Mouse (Mus musculus) limb, embryonic 11.5 days (tissue): ENCODE data around the gene Gm10401. TPM values are rescaled to one million over a fixed set of nuclear protein-coding genes. Genes with fewer than 3 reads are reported as not detected.
"Not testable (repeated sequence)": the region's sequence is repeated elsewhere in the genome, so short reads cannot be mapped to it uniquely, and the experiment has no call there.

ENCODE experiments used
- ATAC-seq: fragments of 200-750 bp; cut with Nextera tagmentation; 2 replicates; pipeline ENCODE4 v1.8.0; 2017; ENCODE audit warnings: low read depth; ENCODE audit not compliant: insufficient number of reproducible peaks, low FRiP score, low TSS enrichment
- DNase-seq: peaks from one replicate; pipeline ENCODE4 v3.0.0-alpha.2; 2015; ENCODE audit warnings: low spot score
- H3K27ac ChIP-seq: fragments of 300-500 bp; sonication (generic); replicated peaks from 2 replicates; pipeline ENCODE4 v1.5.1; 2014; ENCODE audit warnings: low read depth, mild to moderate bottlenecking, low read length
- H3K27me3 ChIP-seq: fragments of 300-500 bp; sonication (generic); 2 replicates; pipeline ENCODE4 v1.6.1; 2014; ENCODE audit warnings: mild to moderate bottlenecking, low read length, mixed read lengths; ENCODE audit not compliant: control insufficient read depth, insufficient read depth
- H3K36me3 ChIP-seq: fragments of 300-500 bp; sonication (generic); 2 replicates; pipeline ENCODE4 v1.6.1; 2014; ENCODE audit warnings: mild to moderate bottlenecking, low read length, moderate library complexity, mixed read lengths; ENCODE audit not compliant: control insufficient read depth, insufficient read depth
- H3K4me1 ChIP-seq: fragments of 300-500 bp; sonication (generic); 2 replicates; pipeline ENCODE4 v1.6.1; 2014; ENCODE audit warnings: low read length, mixed read lengths; ENCODE audit not compliant: control insufficient read depth, insufficient read depth
- H3K4me2 ChIP-seq: fragments of 300-500 bp; sonication (generic); 2 replicates; pipeline ENCODE4 v1.6.1; 2014; ENCODE audit warnings: low read depth, mild to moderate bottlenecking, moderate library complexity; ENCODE audit not compliant: severe bottlenecking
- H3K4me3 ChIP-seq: fragments of 300-500 bp; sonication (generic); 2 replicates; pipeline ENCODE4 v1.5.1; 2014; ENCODE audit warnings: low read depth, low read length
- H3K9ac ChIP-seq: fragments of 300-500 bp; sonication (generic); 2 replicates; pipeline ENCODE4 v1.6.1; 2014; ENCODE audit warnings: mild to moderate bottlenecking, low read length
- H3K9me3 ChIP-seq: fragments of 300-500 bp; sonication (generic); 2 replicates; pipeline ENCODE4 v1.6.1; 2016; ENCODE audit warnings: low read length; ENCODE audit not compliant: control insufficient read depth
- WGBS: fragments of 180-500 bp; shearing (Covaris S2); extraction: QIAGEN DNeasy Blood & Tissue Kit; methylation state at CpG from one replicate; pipeline ENCODE4 v1.1.7; 2014; 5-methylcytosine and 5-hydroxymethylcytosine counted together
- polyA plus RNA-seq: library from polyadenylated mRNA; unstranded; fragments of >200 nt; fragmentation: Nextera tagmentation; extraction: Ambion mirVana; gene quantifications from 2 replicates; pipeline ENCODE4 v1.2.1, GENCODE M21; 2014

The Gm10401 gene
- polyA plus RNA-seq, 1 experiment from 2014 or later = 36.5 TPM

GRCm38 (mm10) chr5:115113244-115113643 is 15.1 kb upstream of the Gm10401 start:
- Histone ChIP-seq H3K4me2 (no peak overlapping the region), H3K36me3 (peaks cover 16% of the 10 kb centered on the region), H3K4me3 (no peak overlapping the region), H3K9ac (no peak overlapping the region), H3K27me3 (no peaks in the 10 kb centered on the region), H3K9me3 (no peaks in the 10 kb centered on the region; the same call in 1 of the 2 replicates), H3K4me1 (no peaks in the 10 kb centered on the region), H3K27ac (no peak overlapping the region)
- no peak for ATAC-seq
- WGBS = 96% methylated on average over 12 of the region's 12 CpGs
- no peak for DNase-seq

- H3K27me3 ChIP-seq = no peaks in the 10 kb centered on the region
- H3K4me3 ChIP-seq = no peak overlapping the region
- no peak for ATAC-seq
- no peak for DNase-seq
- H3K36me3 ChIP-seq = peaks cover 10% of the 10 kb centered on the region
- no peak overlapping the region for H3K9ac ChIP-seq
- WGBS = 94% methylated on average over 8 of the region's 8 CpGs
- no peaks in the 10 kb centered on the region for H3K9me3 ChIP-seq
- no peaks in the 10 kb centered on the region for H3K4me1 ChIP-seq
- no peak overlapping the region for H3K27ac ChIP-seq
- H3K4me2 ChIP-seq = no peak overlapping the region
Measured at GRCm38 (mm10) chr5:115111156-115111555, 13.1 kb upstream of the Gm10401 start.

GRCm38 (mm10) chr5:115103253-115103652 is 5.2 kb upstream of the Gm10401 start:
- not testable (repeated sequence) for H3K4me1 ChIP-seq, H3K4me3 ChIP-seq, H3K27ac ChIP-seq, H3K9ac ChIP-seq, H3K27me3 ChIP-seq, ATAC-seq, H3K4me2 ChIP-seq, H3K9me3 ChIP-seq, DNase-seq, H3K36me3 ChIP-seq
- WGBS = 97% methylated on average over 23 of the region's 23 CpGs

- WGBS = 74% methylated on average over 2 of the region's 2 CpGs
- peaks cover 6% of the 10 kb centered on the region for H3K36me3 ChIP-seq
- H3K27me3 ChIP-seq = no peaks in the 10 kb centered on the region
- H3K9me3 ChIP-seq = no peaks in the 10 kb centered on the region
- no peaks in the 10 kb centered on the region for H3K4me1 ChIP-seq
- H3K9ac ChIP-seq = no peak overlapping the region
- H3K4me3 ChIP-seq = no peak overlapping the region
- ATAC-seq (no peak), DNase-seq (no peak)
- no peak overlapping the region for H3K27ac ChIP-seq
- no peak overlapping the region for H3K4me2 ChIP-seq
Measured at GRCm38 (mm10) chr5:115102231-115102630, 4.1 kb upstream of the Gm10401 start.

- no peaks in the 10 kb centered on the region for H3K27me3 ChIP-seq
- WGBS = 79% methylated on average over 6 of the region's 6 CpGs
- H3K9ac ChIP-seq = no peak overlapping the region
- DNase-seq (no peak), ATAC-seq (no peak)
- peaks cover 18% of the 10 kb centered on the region for H3K36me3 ChIP-seq
- no peak overlapping the region for H3K4me2 ChIP-seq
- no peaks in the 10 kb centered on the region for H3K4me1 ChIP-seq
- no peaks in the 10 kb centered on the region for H3K9me3 ChIP-seq
- no peak overlapping the region for H3K4me3 ChIP-seq
- no peak overlapping the region for H3K27ac ChIP-seq
Measured at GRCm38 (mm10) chr5:115100473-115100872, 2.4 kb upstream of the Gm10401 start.

GRCm38 (mm10) chr5:115099991-115100390 is 1.9 kb upstream of the Gm10401 start:
- Histone ChIP-seq H3K4me3 (no peak overlapping the region), H3K4me2 (no peak overlapping the region), H3K9me3 (no peaks in the 10 kb centered on the region), H3K36me3 (peaks cover 23% of the 10 kb centered on the region), H3K9ac (no peak overlapping the region), H3K27ac (no peak overlapping the region), H3K4me1 (no peaks in the 10 kb centered on the region), H3K27me3 (no peaks in the 10 kb centered on the region)
- WGBS = 90% methylated on average over 9 of the region's 9 CpGs
- ATAC-seq (no peak), DNase-seq (no peak)

- no peak overlapping the region for H3K4me3 ChIP-seq
- no peak overlapping the region for H3K4me2 ChIP-seq
- H3K27ac ChIP-seq = no peak overlapping the region
- H3K36me3 ChIP-seq = peaks cover 23% of the 10 kb centered on the region
- DNase-seq (no peak), ATAC-seq (no peak)
- no peaks in the 10 kb centered on the region for H3K27me3 ChIP-seq
- H3K4me1 ChIP-seq = no peaks in the 10 kb centered on the region
- H3K9me3 ChIP-seq = no peaks in the 10 kb centered on the region
- H3K9ac ChIP-seq = no peak overlapping the region
- WGBS = 89% methylated on average over 5 of the region's 5 CpGs
Measured at GRCm38 (mm10) chr5:115099530-115099929, 1.4 kb upstream of the Gm10401 start.

GRCm38 (mm10) chr5:115091776-115092175 is 6.3 kb downstream of the Gm10401 start:
- WGBS = 83% methylated on average over 6 of the region's 6 CpGs
- Histone ChIP-seq H3K36me3 (peaks cover 41% of the 10 kb centered on the region), H3K27ac (no peak overlapping the region), H3K9ac (no peak overlapping the region), H3K9me3 (no peaks in the 10 kb centered on the region), H3K4me1 (no peaks in the 10 kb centered on the region), H3K4me3 (no peak overlapping the region), H3K27me3 (no peaks in the 10 kb centered on the region), H3K4me2 (no peak overlapping the region)
- DNase-seq = no peak
- no peak for ATAC-seq

GRCm38 (mm10) chr5:115091015-115091414 is 7.1 kb downstream of the Gm10401 start:
- H3K4me2 ChIP-seq = no peak overlapping the region
- 79% methylated on average over 3 of the region's 3 CpGs for WGBS
- no peak overlapping the region for H3K27ac ChIP-seq
- no peaks in the 10 kb centered on the region for H3K27me3 ChIP-seq
- H3K36me3 ChIP-seq = peaks cover 37% of the 10 kb centered on the region
- no peak overlapping the region for H3K4me3 ChIP-seq
- H3K9me3 ChIP-seq = no peaks in the 10 kb centered on the region
- ATAC-seq (no peak), DNase-seq (no peak)
- H3K4me1 ChIP-seq = no peaks in the 10 kb centered on the region
- H3K9ac ChIP-seq = no peak overlapping the region
